10 mouse cellular contexts compared by ENCODE assay signal in genomic region chr2:90489839-90490238, GRCm38 (mm10).
DNase-seq lines count a peak whose midpoint lies in the region; ATAC-seq and TF ChIP-seq lines count a peak whose summit lies in the region.
"Had no signal": no experiment of that assay in that cellular context is flagged by ENCODE, and none has a peak within 500 bp of the region (broad histone marks: within the 10 kb centered on the region; RNA-seq: fewer than 3 reads in every experiment).

No protein-coding gene starts in this region.

- peaks cover 52% of the 10 kb centered on the region for H3K36me3 ChIP-seq in megakaryocyte, embryonic 14.5 days (replicated peaks; ENCODE audit: low read length)
- H3K36me3 ChIP-seq in small intestine, adult 2 months (ENCODE audit: control insufficient read depth, insufficient read depth, low read length): no peaks in the 10 kb centered on the region
- H3K36me3 ChIP-seq: liver, embryonic 13.5 days had no signal

- H3K27ac ChIP-seq in small intestine, adult 2 months (ENCODE audit: insufficient read depth, low read depth, low read length): peak overlapping the region; percentile 95
- H3K27ac ChIP-seq: liver, embryonic 13.5 days had no signal

- TF ChIP-seq POLR2A in small intestine, adult 2 months (IDR thresholded peaks at IDR 0.05; ENCODE audit: low read depth, low read length): no peak

- H3K9me3 ChIP-seq in megakaryocyte, embryonic 14.5 days: no peaks in the 10 kb centered on the region
- H3K9me3 ChIP-seq: liver, embryonic 13.5 days had no signal

- H3K27me3 ChIP-seq in megakaryocyte, embryonic 14.5 days (replicated peaks): no peaks in the 10 kb centered on the region
- H3K27me3 ChIP-seq in small intestine, adult 2 months (ENCODE audit: control insufficient read depth, insufficient read depth, low read length): no peaks in the 10 kb centered on the region
- H3K27me3 ChIP-seq: liver, embryonic 13.5 days had no signal

- no peak for TF ChIP-seq CTCF in small intestine, adult 2 months (IDR thresholded peaks at IDR 0.05; ENCODE audit: extremely low read depth, insufficient read length, insufficient replicate concordance, low read depth, low read length)

- ATAC-seq in megakaryocyte, adult 5-6 weeks (ENCODE audit: poor library complexity, severe bottlenecking): no peak

- WGBS in small intestine, adult 2 months: 22% methylated on average over 4 of the region's 4 CpGs

- peaks cover 99% of the 10 kb centered on the region for H3K4me1 ChIP-seq in megakaryocyte, embryonic 14.5 days
- peaks cover 54% of the 10 kb centered on the region for H3K4me1 ChIP-seq in small intestine, adult 2 months (ENCODE audit: control insufficient read depth, insufficient read depth, insufficient read length, low read length)

- DNase-seq in heart, adult 11 months: peak; percentile 95
- no peak for DNase-seq in heart, adult 8-10 months (ENCODE audit: low spot score)
- peak; percentile 77 to 92 for DNase-seq in cerebellum, postnatal 10 days
- no peak for DNase-seq in embryo, embryonic 10 days (ENCODE audit: low spot score)
- no peak for DNase-seq in spleen, postnatal 4 days (ENCODE audit: low spot score in 2 of 2)
- DNase-seq: kidney, postnatal 10 days; liver, embryonic 13.5 days had no signal

- H3K4me3 ChIP-seq in megakaryocyte, embryonic 14.5 days (replicated peaks): peak overlapping the region; percentile 29
- peak overlapping the region; percentile 5; the same call in 1 of the 2 replicates for H3K4me3 ChIP-seq in small intestine, adult 2 months (ENCODE audit: low read depth, low read length)
- H3K4me3 ChIP-seq: liver, embryonic 13.5 days had no signal

Comparison
In these comparisons a context has a peak if more than half of its experiments do, and no peak if none do; other contexts are left out.
1. DNase-seq: peak in heart, adult 11 months (single experiment) and cerebellum, postnatal 10 days (2 of 2); none in heart, adult 8-10 months (single experiment), embryo, embryonic 10 days (single experiment) and spleen, postnatal 4 days (0 of 2).